Mouse (Mus musculus): ENCODE data around the gene Satl1.

GRCm38 (mm10) chrX:112412309-112412708, 5.7 kb upstream of the Satl1 start:
- no peak for TF ChIP-seq CTCF (conservative IDR thresholded peaks at IDR 0.05 in 1 of 2, IDR thresholded peaks at IDR 0.05 in 1 of 2; ENCODE audit: low read depth in 2 of 2, low read length in 2 of 2)
- no peak for TF ChIP-seq POLR2A (IDR thresholded peaks at IDR 0.05; ENCODE audit: low read depth, low read length)
- TF ChIP-seq SMC3 (IDR thresholded peaks at IDR 0.05; ENCODE audit: low read depth, low read length): no peak

Data from CH12.LX (cell line).